Mouse (Mus musculus): ENCODE measurements around the gene Gtpbp1. TPM values are rescaled to one million over a fixed set of nuclear protein-coding genes. Genes with fewer than 3 reads are reported as not detected.

Gtpbp1 gene
- total and polyA plus RNA-seq, 3 experiments = 25.3 to 45.3 (median 34.2) TPM

GRCm38 (mm10) chr15:79741921-79742705 is 51.5 kb downstream of the Gtpbp1 start, which contains the start of gene Sun2:
Gene Sun2, minus strand, starts transcription at chr15:79742536.
- peak; percentile 70 for DNase-seq (ENCODE audit: extremely low read depth)
- Histone ChIP-seq H3K27me3 (replicated peaks) (no peaks in the 10 kb centered on the region), H3K4me2 (ENCODE audit: insufficient read depth, low read depth, poor library complexity, severe bottlenecking) (peak within 1 kb of the TSS; percentile 68), H3K79me2 (replicated peaks; ENCODE audit: control insufficient read depth, extremely low read depth, insufficient read depth, poor library complexity, severe bottlenecking) (no peaks in the 10 kb centered on the region), H3K4me1 (ENCODE audit: control insufficient read depth in 1 of 2, insufficient read depth in 2 of 2) (peaks cover 23 to 52% of the 10 kb centered on the region in 2 experiments), H3K36me3 (replicated peaks in 1 of 2; ENCODE audit: control insufficient read depth in 1 of 2, insufficient read depth in 1 of 2, low read length in 1 of 2) (peaks cover 29 to 54% of the 10 kb centered on the region in 2 experiments), H3K4me3 (replicated peaks in 1 of 3; ENCODE audit: low read depth in 2 of 3, low read length in 2 of 3, poor library complexity in 1 of 3) (peak within 1 kb of the TSS; percentile 72 to 94 (median 85)), H3K9me3 (replicated peaks; ENCODE audit: low read length) (no peaks in the 10 kb centered on the region), H3K27ac (ENCODE audit: insufficient read depth, low read depth) (peak within 1 kb of the TSS; percentile 58), H3K9ac (ENCODE audit: insufficient read depth, low read depth) (peak within 1 kb of the TSS; percentile 92)
- in situ Hi-C loops (cut with MboI; ENCODE audit: low pct_ligation_motif_present, low pct_unique_long_range_greater_than_20kb, low sequenced_read_pairs) (loop anchor here (10.0 kb wide), 1 partner anchor 353 kb away; the partner anchor contains the start of genes Rpl3 and Syngr1), dilution Hi-C loops (cut with MboI; ENCODE audit: extremely low pct_ligation_motif_present, extremely low pct_unique_long_range_greater_than_20kb, low sequenced_read_pairs) (no loop called here)
- TF ChIP-seq JUND (conservative IDR thresholded peaks at IDR 0.05; ENCODE audit: low read depth, low read length) (no peak), SMC3 (IDR thresholded peaks at IDR 0.05; ENCODE audit: low read depth, low read length) (no peak), TBP (conservative IDR thresholded peaks at IDR 0.05; ENCODE audit: low read depth, low read length) (0 out of 2 replicates have a peak, but pooled peaks have one; percentile 15), KAT2A (IDR thresholded peaks at IDR 0.05; ENCODE audit: insufficient replicate concordance, low read length) (no peak), POLR2A (IDR thresholded peaks at IDR 0.05; ENCODE audit: low read depth, low read length) (peak; percentile 52), RAD21 (IDR thresholded peaks at IDR 0.05; ENCODE audit: low read depth, low read length) (no peak), ZKSCAN1 (IDR thresholded peaks at IDR 0.05; ENCODE audit: borderline replicate concordance, low read depth, low read length) (no peak), EP300 (IDR thresholded peaks at IDR 0.05; ENCODE audit: low read length) (no peak), PAX5 (IDR thresholded peaks at IDR 0.05; ENCODE audit: low read length) (no peak), NRF1 (IDR thresholded peaks at IDR 0.05; ENCODE audit: low read depth, low read length) (peak; percentile 58), SIN3A (IDR thresholded peaks at IDR 0.05; ENCODE audit: low read length) (peak; percentile 59; the same call in 1 of the 2 replicates), ZC3H11A (IDR thresholded peaks at IDR 0.05; ENCODE audit: low read depth, low read length) (no peak), CTCF (conservative IDR thresholded peaks at IDR 0.05 in 1 of 2, IDR thresholded peaks at IDR 0.05 in 1 of 2; ENCODE audit: low read depth in 2 of 2, low read length in 2 of 2) (no peak), MAX (IDR thresholded peaks at IDR 0.05; ENCODE audit: low read length) (peak; percentile 67; the same call in 1 of the 2 replicates), MEF2A (IDR thresholded peaks at IDR 0.05; ENCODE audit: borderline replicate concordance, low read depth, low read length) (0 out of 2 replicates have a peak, but pooled peaks have one; percentile 14), MYC (IDR thresholded peaks at IDR 0.05; ENCODE audit: low read depth, low read length) (no peak; the same call in 1 of the 2 replicates), USF1 (IDR thresholded peaks at IDR 0.05; ENCODE audit: low read depth, low read length) (peak; percentile 11; the same call in 1 of the 2 replicates), IRF4 (IDR thresholded peaks at IDR 0.05; ENCODE audit: low read depth, low read length) (no peak), ETS1 (conservative IDR thresholded peaks at IDR 0.05; ENCODE audit: low read depth, low read length) (no peak), MXI1 (IDR thresholded peaks at IDR 0.05; ENCODE audit: low read depth, low read length) (peak; percentile 39), POLR2AphosphoS2 (IDR thresholded peaks at IDR 0.05; ENCODE audit: low read depth, low read length) (no peak), ZMIZ1 (IDR thresholded peaks at IDR 0.05; ENCODE audit: low read depth, low read length) (0 out of 2 replicates have a peak, but pooled peaks have one; percentile 42), MAFK (IDR thresholded peaks at IDR 0.05; ENCODE audit: insufficient replicate concordance, low read length) (no peak), RCOR1 (conservative IDR thresholded peaks at IDR 0.05; ENCODE audit: low read depth, low read length) (no peak), E2F4 (IDR thresholded peaks at IDR 0.05; ENCODE audit: insufficient replicate concordance, low read depth, low read length) (no peak), CHD1 (IDR thresholded peaks at IDR 0.05; ENCODE audit: low read depth, low read length) (no peak), JUN (IDR thresholded peaks at IDR 0.05; ENCODE audit: insufficient read depth, low read depth, low read length) (no peak), UBTF (IDR thresholded peaks at IDR 0.05; ENCODE audit: low read depth, low read length) (no peak), BHLHE40 (IDR thresholded peaks at IDR 0.05; ENCODE audit: low read depth, low read length) (peak; percentile 27; the same call in 1 of the 2 replicates), ELF1 (IDR thresholded peaks at IDR 0.05; ENCODE audit: low read depth, low read length) (no peak), TCF12 (IDR thresholded peaks at IDR 0.05; ENCODE audit: low read depth, low read length) (peak; percentile 36; the same call in 1 of the 2 replicates), GABPA (IDR thresholded peaks at IDR 0.05; ENCODE audit: insufficient replicate concordance, low read depth, low read length) (no peak), MAZ (IDR thresholded peaks at IDR 0.05; ENCODE audit: low read depth, low read length) (0 out of 2 replicates have a peak, but pooled peaks have one; percentile 34), CHD2 (IDR thresholded peaks at IDR 0.05; ENCODE audit: low read length) (no peak)

All from CH12.LX (cell line).